Mouse (Mus musculus) v-Abl transformed pro-B cells (cell line): ENCODE measurements around the gene Gm37596.
"Not testable (repeated sequence)": the region's sequence is repeated elsewhere in the genome, so short reads cannot be mapped to it uniquely, and the experiment has no call there.

ENCODE experiments used
- in situ Hi-C, 2 experiments: fragments of 400-800 bp; cut with MboI; formaldehyde crosslinking; loops; one replicate each; pipeline ENCODE4 v1.15.1; 2025; ENCODE audit not compliant: unreplicated experiment in 2 of 2

The Gm37596 gene

DNA sequence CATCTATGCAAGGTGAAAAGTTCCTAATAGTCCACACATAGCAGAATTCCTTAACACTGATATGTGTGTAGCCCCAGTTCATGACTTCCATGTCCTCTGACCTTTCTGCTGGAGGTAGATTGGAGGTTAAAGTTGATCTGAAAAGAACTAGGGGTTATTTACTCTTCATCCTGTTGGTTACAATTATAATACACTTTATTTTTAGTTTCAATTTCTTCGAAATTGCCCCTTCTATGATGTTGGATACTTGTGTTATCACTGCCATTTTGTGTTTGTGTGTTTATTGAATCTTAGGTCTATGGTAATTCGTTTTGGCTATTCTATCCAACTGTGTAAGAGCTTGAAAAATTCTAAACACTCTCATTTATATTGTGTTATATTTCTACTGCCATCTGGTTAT, at the start of gene Gm37596:
TSS of gene Gm37596 (minus strand) at position 101 of the 400 bp plus-strand sequence.
- in situ Hi-C loops: not testable (repeated sequence)

DNA sequence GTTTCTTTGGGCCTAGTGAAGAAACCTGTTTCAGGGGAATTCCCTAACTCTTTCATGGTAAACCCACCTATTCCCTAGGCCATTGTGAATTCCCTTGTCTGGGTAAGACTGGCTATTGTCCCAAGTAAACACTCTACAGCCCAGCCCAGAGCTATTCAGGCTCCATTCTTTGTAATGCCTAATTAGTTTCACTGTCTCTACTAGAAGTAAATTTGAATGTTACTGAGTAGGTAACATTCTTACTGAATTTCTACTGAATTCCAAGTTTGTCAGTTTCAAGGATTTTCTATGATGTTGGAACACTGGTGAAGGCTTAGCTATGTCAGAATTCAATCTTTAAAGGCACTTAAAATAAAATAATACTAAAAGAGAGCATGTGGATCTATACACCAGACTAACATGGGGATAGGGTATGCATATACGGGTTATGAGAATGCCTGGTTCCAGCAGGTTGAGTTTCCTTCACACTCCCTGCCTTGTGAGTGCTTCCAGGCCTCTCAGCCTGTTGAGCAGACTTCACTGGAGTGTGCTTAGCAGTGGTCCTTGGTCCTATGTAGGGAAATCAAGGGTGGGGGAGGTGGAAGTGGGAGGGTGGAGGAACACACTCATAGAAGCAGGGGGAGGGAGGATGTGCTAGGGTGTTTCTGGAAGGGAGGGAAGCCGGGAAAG, 16.2 kb upstream of the Gm37596 start:
- in situ Hi-C loops: not testable (repeated sequence)

DNA sequence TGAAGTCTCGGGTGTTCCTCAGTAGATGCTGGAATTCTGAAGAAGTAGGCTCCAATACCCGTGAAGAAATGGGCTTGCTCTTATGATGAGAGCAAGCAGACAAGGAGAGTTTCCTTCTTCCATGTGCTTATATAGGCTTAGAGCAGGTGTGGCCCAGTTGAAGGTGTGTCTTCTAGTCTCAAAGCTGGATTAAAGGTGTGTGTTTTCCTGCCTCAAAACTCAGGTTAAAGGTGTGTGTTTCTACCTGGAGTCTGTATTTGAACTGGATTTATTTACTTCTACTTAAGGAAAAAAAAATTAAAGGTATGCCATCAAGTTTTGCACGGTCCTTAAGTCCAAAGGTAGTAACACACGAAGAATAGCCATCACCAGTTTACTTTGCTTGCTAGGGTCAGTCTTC, 16.7 kb downstream of the Gm37596 start, which contains the start of gene Tdpoz1:
TSS of gene Tdpoz1 (minus strand) at position 101 of the 400 bp plus-strand sequence.
- in situ Hi-C loops: not testable (repeated sequence)

DNA sequence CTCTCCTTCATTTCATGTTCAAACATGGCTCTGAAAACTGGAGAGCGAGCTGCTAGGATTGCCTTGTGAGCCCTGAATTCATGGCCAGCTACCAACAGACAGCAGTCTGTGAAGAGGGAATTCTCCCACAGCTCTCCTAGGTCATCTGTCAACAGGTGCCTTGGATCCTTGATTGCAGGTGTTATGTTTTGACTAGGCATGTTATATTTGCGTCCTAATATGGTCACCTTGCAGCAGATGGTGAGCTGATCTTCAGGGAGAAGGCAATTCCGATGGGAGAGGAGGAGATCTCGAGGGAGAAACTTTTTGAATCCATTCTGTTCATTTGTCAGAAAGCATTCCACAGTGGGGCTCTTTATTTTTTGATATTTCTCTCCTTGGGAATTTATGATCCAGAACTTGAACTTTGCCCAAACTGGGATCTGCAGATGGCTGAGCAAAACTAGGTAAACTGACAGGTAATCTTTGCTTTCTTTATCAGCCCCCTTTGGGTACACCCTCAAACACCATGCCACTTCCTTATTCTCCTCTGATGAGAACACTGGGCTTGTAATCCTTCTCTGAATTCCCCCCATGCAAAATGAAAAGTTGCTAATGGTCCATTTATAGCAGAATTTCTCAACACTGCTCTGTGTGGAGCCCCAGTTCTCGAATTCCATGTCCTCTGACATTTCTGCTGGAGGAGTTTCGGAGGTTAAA, 21.9 kb downstream of the Gm37596 start:
- in situ Hi-C loops: not testable (repeated sequence)

DNA sequence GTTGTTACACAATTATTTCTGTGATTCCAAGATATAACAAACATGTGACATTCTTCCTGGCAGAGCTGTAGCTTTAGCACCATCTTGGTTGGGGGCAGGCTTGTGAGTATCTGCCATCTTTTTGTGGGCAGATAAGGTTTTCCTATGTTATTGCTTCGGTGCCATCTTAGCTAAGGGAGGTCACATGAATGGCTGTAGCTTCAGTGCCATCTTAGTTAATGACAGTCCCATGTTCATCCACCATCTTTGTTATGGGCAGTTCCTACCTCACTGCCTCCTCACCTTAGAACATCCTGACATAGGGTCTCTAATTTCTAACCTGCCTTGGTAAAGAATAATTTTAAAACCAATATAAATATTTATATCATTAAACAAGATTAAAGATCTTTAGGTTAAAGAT, 38.6 kb downstream of the Gm37596 start:
- in situ Hi-C loops: loop anchor here in 1 of 2 experiments (5.0 kb wide), 1 partner anchor 123 kb away; no protein-coding TSS in a partner anchor

DNA sequence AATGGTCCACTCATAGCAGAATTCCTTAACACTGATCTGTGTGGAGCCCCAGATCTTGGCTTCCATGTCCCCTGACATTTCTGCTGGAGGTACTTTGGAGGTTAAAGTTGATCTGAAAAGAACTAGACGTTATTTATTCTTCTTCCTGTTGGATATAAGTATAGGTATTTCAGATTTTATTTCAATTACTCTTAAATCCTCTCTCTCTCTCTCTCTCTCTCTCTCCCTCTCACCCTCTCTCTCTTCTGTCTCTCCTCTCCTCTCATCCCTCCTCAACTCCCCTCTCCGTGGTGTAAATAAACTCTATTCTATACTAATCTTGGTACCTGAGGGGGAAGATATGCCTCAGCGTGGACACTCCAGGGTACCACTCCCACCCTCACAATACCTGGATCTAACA, 40.3 kb downstream of the Gm37596 start, which contains the start of gene Tdpoz2:
TSS of gene Tdpoz2 (minus strand) at position 101 of the 400 bp plus-strand sequence.
- in situ Hi-C loops: loop anchor here in 1 of 2 experiments (5.0 kb wide), 1 partner anchor 125 kb away; no protein-coding TSS in a partner anchor
